Mouse (Mus musculus): ENCODE measurements around the gene Angpt4. TPM values are rescaled to one million over a fixed set of nuclear protein-coding genes. Genes with fewer than 3 reads are reported as not detected.

Angpt4 gene
- polyA plus RNA-seq, 1 experiment from 2014 or later: 0.05 TPM

DNA sequence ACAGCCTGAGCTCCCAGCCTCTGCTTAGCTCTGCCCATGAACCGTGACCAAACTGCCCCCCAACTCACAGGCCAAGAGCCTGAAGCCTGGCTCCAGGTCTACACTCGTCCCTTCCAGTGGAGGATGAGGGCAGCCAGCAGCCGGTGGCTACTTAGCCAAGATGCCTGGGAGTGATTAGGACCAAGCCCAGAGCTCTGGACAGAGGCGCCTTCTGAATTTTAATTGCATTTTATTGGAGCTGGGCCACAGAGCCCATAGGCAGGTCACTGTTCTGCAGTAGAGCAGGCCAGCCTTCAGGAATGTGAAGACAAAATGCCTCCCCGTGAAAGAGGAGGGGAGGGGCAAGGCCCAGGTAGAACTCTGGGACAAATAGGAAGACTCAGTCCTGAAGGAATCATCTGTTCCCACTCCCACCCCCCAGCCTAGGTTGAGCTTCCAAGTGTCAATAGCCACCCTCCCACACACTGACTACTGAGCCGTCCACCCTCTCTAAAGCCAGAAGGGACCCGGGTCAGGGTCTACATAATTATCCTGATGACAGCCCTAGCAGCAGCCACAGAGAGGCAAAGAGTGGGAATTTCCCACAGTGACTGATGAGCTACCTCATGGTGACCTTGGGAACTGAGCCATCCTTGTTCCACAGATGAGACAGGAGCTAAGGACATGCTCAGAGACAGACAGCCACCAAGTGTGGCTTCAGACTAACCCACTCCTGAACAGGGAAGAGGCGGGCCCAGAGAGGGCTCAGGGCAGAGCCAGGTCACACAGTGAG lies 16.6 kb upstream of the Angpt4 start:
- H3K27me3 ChIP-seq (replicated peaks): peaks cover 7% of the 10 kb centered on the region; the same call in 1 of the 2 replicates
- H3K9ac ChIP-seq: no peak overlapping the region
- no peak overlapping the region for H3K4me3 ChIP-seq
- no peaks in the 10 kb centered on the region for H3K9me3 ChIP-seq
- no peak overlapping the region for H3K4me2 ChIP-seq
- no peak for ATAC-seq (ENCODE audit: extremely low read depth, insufficient number of reproducible peaks, low FRiP score, low TSS enrichment)
- WGBS: 69% methylated on average over 8 of the region's 8 CpGs
- H3K4me1 ChIP-seq: no peaks in the 10 kb centered on the region; the same call in 1 of the 2 replicates
- no peaks in the 10 kb centered on the region for H3K36me3 ChIP-seq
- no peak overlapping the region for H3K27ac ChIP-seq (replicated peaks)

GRCm38 (mm10) chr2:151895911-151896310 lies 15.1 kb upstream of the Angpt4 start:
- WGBS: 82% methylated on average over 5 of the region's 5 CpGs
- H3K27ac ChIP-seq (replicated peaks): no peak overlapping the region
- ATAC-seq (ENCODE audit: extremely low read depth, insufficient number of reproducible peaks, low FRiP score, low TSS enrichment): no peak

DNA sequence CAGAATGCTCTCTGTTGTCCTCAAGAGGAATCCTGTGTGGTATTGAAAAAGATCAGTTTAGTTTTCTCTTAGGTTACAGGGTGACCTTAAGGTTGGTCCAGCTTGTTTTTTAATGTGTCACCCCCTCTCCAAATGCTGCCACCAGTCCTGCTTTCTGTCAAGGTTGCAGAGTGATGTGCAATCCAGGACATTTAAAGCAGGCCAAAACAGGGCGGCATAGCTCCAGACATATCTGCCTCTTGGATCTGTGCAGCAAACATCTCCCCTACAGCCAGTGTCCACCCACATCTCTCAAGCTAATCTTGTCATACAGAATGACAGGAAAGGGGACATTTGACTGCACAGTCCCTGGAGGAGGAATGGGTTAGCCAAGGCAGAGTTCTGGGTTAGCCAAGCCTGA lies 12.9 kb upstream of the Angpt4 start:
- no peak overlapping the region for H3K4me2 ChIP-seq
- no peaks in the 10 kb centered on the region for H3K36me3 ChIP-seq
- H3K4me1 ChIP-seq: no peaks in the 10 kb centered on the region; the same call in 1 of the 2 replicates
- H3K4me3 ChIP-seq: no peak overlapping the region
- ATAC-seq (ENCODE audit: extremely low read depth, insufficient number of reproducible peaks, low FRiP score, low TSS enrichment): no peak
- no peak overlapping the region for H3K27ac ChIP-seq (replicated peaks)
- WGBS: 50% methylated on average over 1 of the region's 1 CpGs
- no peaks in the 10 kb centered on the region for H3K9me3 ChIP-seq
- no peak overlapping the region for H3K9ac ChIP-seq
- H3K27me3 ChIP-seq (replicated peaks): peaks cover 8% of the 10 kb centered on the region; the same call in 1 of the 2 replicates

More at GRCm38 (mm10) chr2:151895911-151896310, 15.1 kb upstream of the Angpt4 start:
- Histone ChIP-seq H3K4me3 (no peak overlapping the region), H3K36me3 (no peaks in the 10 kb centered on the region), H3K4me2 (no peak overlapping the region), H3K4me1 (no peaks in the 10 kb centered on the region; the same call in 1 of the 2 replicates), H3K9ac (no peak overlapping the region), H3K27me3 (replicated peaks) (peaks cover 8% of the 10 kb centered on the region), H3K9me3 (no peaks in the 10 kb centered on the region)

- no peaks in the 10 kb centered on the region for H3K9me3 ChIP-seq
- ATAC-seq (ENCODE audit: extremely low read depth, insufficient number of reproducible peaks, low FRiP score, low TSS enrichment): no peak
- peaks cover 8% of the 10 kb centered on the region; the same call in 1 of the 2 replicates for H3K27me3 ChIP-seq (replicated peaks)
- H3K9ac ChIP-seq: no peak overlapping the region
- no peak overlapping the region for H3K27ac ChIP-seq (replicated peaks)
- no peak overlapping the region for H3K4me3 ChIP-seq
- H3K4me1 ChIP-seq: peaks cover 4% of the 10 kb centered on the region; the same call in 1 of the 2 replicates
- H3K36me3 ChIP-seq: no peaks in the 10 kb centered on the region
- no peak overlapping the region for H3K4me2 ChIP-seq
- WGBS: 58% methylated on average over 4 of the region's 4 CpGs
These were observed 10.2 kb upstream of the Angpt4 start for GRCm38 (mm10) chr2:151900845-151901244.

GRCm38 (mm10) chr2:151903267-151903666 lies 7.7 kb upstream of the Angpt4 start:
- Histone ChIP-seq H3K9me3 (no peaks in the 10 kb centered on the region), H3K27ac (replicated peaks) (no peak overlapping the region), H3K27me3 (replicated peaks) (peaks cover 8% of the 10 kb centered on the region; the same call in 1 of the 2 replicates), H3K4me3 (no peak overlapping the region), H3K36me3 (no peaks in the 10 kb centered on the region), H3K4me1 (peaks cover 4% of the 10 kb centered on the region; the same call in 1 of the 2 replicates), H3K4me2 (no peak overlapping the region), H3K9ac (no peak overlapping the region)
- 76% methylated on average over 6 of the region's 6 CpGs for WGBS
- no peak for ATAC-seq (ENCODE audit: extremely low read depth, insufficient number of reproducible peaks, low FRiP score, low TSS enrichment)

DNA sequence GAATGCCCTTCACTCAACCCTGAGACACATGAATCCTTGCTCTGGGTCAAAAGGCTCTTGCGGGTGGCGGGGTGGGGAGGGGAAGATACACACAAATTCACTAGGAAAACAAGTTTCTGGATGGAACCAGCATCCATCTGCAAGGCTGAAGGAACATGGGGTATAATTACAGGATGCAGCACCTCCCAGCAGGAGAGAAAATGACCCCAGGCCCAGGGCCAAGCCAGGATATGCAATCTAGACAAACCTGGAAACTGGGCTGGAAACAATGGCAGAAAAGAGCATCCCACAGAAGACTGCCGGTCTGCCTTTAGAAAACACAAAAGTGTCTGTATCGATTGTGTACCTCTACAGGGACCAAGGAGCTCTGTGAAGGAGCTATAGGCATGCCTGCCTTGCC lies 7.1 kb upstream of the Angpt4 start:
- H3K9ac ChIP-seq: no peak overlapping the region
- no peak overlapping the region for H3K4me2 ChIP-seq
- ATAC-seq (ENCODE audit: extremely low read depth, insufficient number of reproducible peaks, low FRiP score, low TSS enrichment): no peak
- H3K27ac ChIP-seq (replicated peaks): no peak overlapping the region
- 71% methylated on average over 4 of the region's 4 CpGs for WGBS
- H3K36me3 ChIP-seq: no peaks in the 10 kb centered on the region
- no peak overlapping the region for H3K4me3 ChIP-seq
- peaks cover 4% of the 10 kb centered on the region; the same call in 1 of the 2 replicates for H3K4me1 ChIP-seq
- H3K27me3 ChIP-seq (replicated peaks): peaks cover 6% of the 10 kb centered on the region; the same call in 1 of the 2 replicates
- H3K9me3 ChIP-seq: no peaks in the 10 kb centered on the region

DNA sequence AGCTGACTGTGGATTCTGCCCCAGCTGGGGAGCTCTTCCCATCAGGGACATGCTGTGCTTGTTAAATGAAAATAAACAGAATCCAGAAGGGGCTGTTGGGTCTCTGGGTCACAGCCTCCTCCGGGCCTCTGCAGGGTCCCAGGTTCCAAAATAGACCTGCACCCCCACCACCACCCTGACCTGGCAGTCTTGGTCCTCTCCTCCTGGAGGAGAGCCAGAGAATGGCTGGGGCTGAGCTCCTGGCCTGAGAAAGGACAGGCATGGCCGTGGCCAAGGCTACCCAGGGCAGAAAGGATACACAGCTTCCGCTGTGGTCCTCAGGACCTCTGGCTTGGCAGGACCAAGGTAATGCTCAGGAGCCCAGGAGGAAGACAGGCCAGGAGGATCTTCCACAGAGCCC lies 6.4 kb upstream of the Angpt4 start:
- Histone ChIP-seq H3K9me3 (no peaks in the 10 kb centered on the region), H3K4me2 (no peak overlapping the region), H3K27ac (replicated peaks) (no peak overlapping the region), H3K9ac (no peak overlapping the region), H3K4me1 (peaks cover 4% of the 10 kb centered on the region; the same call in 1 of the 2 replicates), H3K4me3 (no peak overlapping the region), H3K36me3 (no peaks in the 10 kb centered on the region), H3K27me3 (replicated peaks) (no peaks in the 10 kb centered on the region; the same call in 1 of the 2 replicates)
- ATAC-seq (ENCODE audit: extremely low read depth, insufficient number of reproducible peaks, low FRiP score, low TSS enrichment): no peak
- 43% methylated on average over 3 of the region's 3 CpGs for WGBS

DNA sequence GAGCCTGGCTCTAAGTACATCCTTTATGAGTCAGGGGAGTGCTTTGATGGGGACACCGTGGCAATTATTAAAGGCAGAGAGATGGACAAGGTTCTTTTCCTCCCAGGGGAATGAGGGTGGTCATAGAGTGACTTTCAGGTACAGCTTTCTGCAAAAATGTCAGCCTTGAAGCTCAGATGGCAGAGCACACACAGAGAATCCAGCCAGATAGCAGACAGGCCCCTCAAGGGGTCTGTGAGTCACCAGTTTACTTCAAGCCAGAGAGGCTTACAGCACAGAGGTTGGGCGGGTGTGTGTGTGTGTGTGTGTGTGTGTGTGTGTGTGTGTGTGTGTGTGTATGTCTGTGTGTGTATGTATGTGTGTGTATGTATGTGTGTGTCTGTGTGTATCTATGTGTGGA lies 4.0 kb upstream of the Angpt4 start:
- H3K27ac ChIP-seq (replicated peaks): no peak overlapping the region
- peaks cover 18% of the 10 kb centered on the region for H3K4me1 ChIP-seq
- no peak overlapping the region for H3K4me3 ChIP-seq
- H3K9me3 ChIP-seq: no peaks in the 10 kb centered on the region
- H3K36me3 ChIP-seq: no peaks in the 10 kb centered on the region
- no peak overlapping the region for H3K9ac ChIP-seq
- H3K4me2 ChIP-seq: no peak overlapping the region
- no peaks in the 10 kb centered on the region for H3K27me3 ChIP-seq (replicated peaks)
- 52% methylated on average over 2 of the region's 2 CpGs for WGBS
- ATAC-seq (ENCODE audit: extremely low read depth, insufficient number of reproducible peaks, low FRiP score, low TSS enrichment): no peak

- no peaks in the 10 kb centered on the region for H3K36me3 ChIP-seq
- H3K4me1 ChIP-seq: peaks cover 18% of the 10 kb centered on the region
- no peaks in the 10 kb centered on the region for H3K9me3 ChIP-seq
- 68% methylated on average over 3 of the region's 3 CpGs for WGBS
- ATAC-seq (ENCODE audit: extremely low read depth, insufficient number of reproducible peaks, low FRiP score, low TSS enrichment): no peak
- 0 out of 2 replicates have a peak, but pooled peaks cover 7% of the 10 kb centered on the region for H3K27me3 ChIP-seq (replicated peaks)
- H3K4me3 ChIP-seq: no peak overlapping the region
- no peak overlapping the region for H3K4me2 ChIP-seq
- no peak overlapping the region for H3K27ac ChIP-seq (replicated peaks)
- H3K9ac ChIP-seq: no peak overlapping the region
These were observed 1.6 kb upstream of the Angpt4 start for GRCm38 (mm10) chr2:151909386-151909785.

DNA sequence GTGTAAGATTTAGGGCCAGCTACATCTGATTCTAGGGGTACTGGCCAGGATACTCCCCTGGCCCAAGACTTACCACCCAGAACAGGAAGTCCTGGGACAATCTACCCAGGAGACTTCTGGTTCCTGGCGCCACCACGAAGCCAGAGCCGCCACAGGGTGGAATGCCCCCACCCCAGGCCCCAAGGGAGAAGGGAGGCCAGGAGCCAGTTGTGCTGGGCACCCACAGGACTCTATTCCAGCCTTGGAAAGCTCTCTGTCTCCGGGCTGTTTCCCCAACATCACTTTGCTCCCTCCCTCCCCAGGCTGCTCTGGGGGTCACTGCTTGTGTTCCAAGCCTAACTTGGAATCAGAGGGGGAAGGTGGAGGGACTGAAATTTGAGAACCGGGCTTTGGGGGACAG lies 512 bp upstream of the Angpt4 start:
- Histone ChIP-seq H3K27ac (replicated peaks) (no peak overlapping the region), H3K9ac (peak overlapping the region; percentile 3; the same call in 1 of the 2 replicates), H3K27me3 (replicated peaks) (0 out of 2 replicates have a peak, but pooled peaks cover 7% of the 10 kb centered on the region), H3K36me3 (no peaks in the 10 kb centered on the region), H3K4me2 (no peak overlapping the region), H3K4me3 (no peak overlapping the region), H3K4me1 (peaks cover 15% of the 10 kb centered on the region), H3K9me3 (no peaks in the 10 kb centered on the region)
- WGBS: 42% methylated on average over 5 of the region's 5 CpGs
- ATAC-seq (ENCODE audit: extremely low read depth, insufficient number of reproducible peaks, low FRiP score, low TSS enrichment): no peak

- Histone ChIP-seq H3K36me3 (no peaks in the 10 kb centered on the region), H3K27me3 (replicated peaks) (0 out of 2 replicates have a peak, but pooled peaks cover 7% of the 10 kb centered on the region), H3K27ac (replicated peaks) (no peak overlapping the region), H3K4me3 (no peak overlapping the region), H3K4me2 (no peak overlapping the region), H3K9me3 (no peaks in the 10 kb centered on the region), H3K9ac (no peak overlapping the region), H3K4me1 (peaks cover 18% of the 10 kb centered on the region)
- ATAC-seq (ENCODE audit: extremely low read depth, insufficient number of reproducible peaks, low FRiP score, low TSS enrichment): no peak
- 66% methylated on average over 3 of the region's 3 CpGs for WGBS
These were observed 741 bp downstream of the Angpt4 start for GRCm38 (mm10) chr2:151911751-151912150.
